Mouse (Mus musculus): ENCODE data around the gene Gm11127.
"Not testable (repeated sequence)": the region's sequence is repeated elsewhere in the genome, so short reads cannot be mapped to it uniquely, and the experiment has no call there.

DNA sequence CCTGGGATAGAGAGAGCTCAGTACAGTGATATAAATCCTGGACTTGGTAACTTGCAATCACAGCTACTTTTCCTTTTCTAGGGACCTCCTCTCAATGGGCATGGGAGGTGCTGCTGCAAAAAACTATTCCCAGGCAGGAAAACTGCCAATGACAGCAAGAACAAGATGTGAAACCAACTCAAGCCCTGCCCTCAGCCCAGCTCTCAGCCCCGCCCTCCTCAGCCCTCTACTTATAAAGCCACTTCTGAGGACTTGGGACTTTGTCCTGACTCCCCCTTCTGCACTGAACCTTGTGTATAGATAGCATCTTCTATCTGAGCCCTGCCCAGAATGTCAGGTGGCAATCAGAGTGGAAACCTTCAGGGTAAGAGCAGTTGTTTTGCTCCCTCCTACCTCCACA lies at the start of gene Gm11127:
- not testable (repeated sequence) for TF ChIP-seq USF1 (IDR thresholded peaks at IDR 0.05; ENCODE audit: low read depth); MAX (IDR thresholded peaks at IDR 0.05); CTCF (IDR thresholded peaks at IDR 0.05; ENCODE audit: control insufficient read depth, insufficient read depth, insufficient read length); MYOG (IDR thresholded peaks at IDR 0.05; ENCODE audit: control insufficient read depth, extremely low read depth, insufficient read length)

All from C2C12 (cell line).